Mouse (Mus musculus) adrenal gland, adult 8-10 months (tissue): ENCODE measurements around the gene Gatd1. TPM values are rescaled to one million over a fixed set of nuclear protein-coding genes. Genes with fewer than 3 reads are reported as not detected.
A peak's percentile ranks its signal among the peaks of the same experiment; 100 is the strongest.

ENCODE experiments used
- DNase-seq: peaks from one replicate; pipeline ENCODE4 v3.0.0; 2022
- total RNA-seq, 4 experiments: library from RNA; stranded (reverse); gene quantifications; 2 replicates each; pipeline ENCODE4 v1.2.4; 2022

Gene Gatd1
- total RNA-seq, 4 experiments from 2014 or later: 38.9 to 52.2 (median 47.6) TPM

GRCm38 (mm10) chr7:141388487-141389109 lies 25.3 kb downstream of the Gatd1 start:
- DNase-seq: no peak

- no peak for DNase-seq
These were observed 26.0 kb downstream of the Gatd1 start for GRCm38 (mm10) chr7:141387807-141388486.

GRCm38 (mm10) chr7:141381068-141381835 lies 32.7 kb downstream of the Gatd1 start:
- no peak for DNase-seq

GRCm38 (mm10) chr7:141379584-141379983 lies 34.4 kb downstream of the Gatd1 start:
- no peak for DNase-seq

DNA sequence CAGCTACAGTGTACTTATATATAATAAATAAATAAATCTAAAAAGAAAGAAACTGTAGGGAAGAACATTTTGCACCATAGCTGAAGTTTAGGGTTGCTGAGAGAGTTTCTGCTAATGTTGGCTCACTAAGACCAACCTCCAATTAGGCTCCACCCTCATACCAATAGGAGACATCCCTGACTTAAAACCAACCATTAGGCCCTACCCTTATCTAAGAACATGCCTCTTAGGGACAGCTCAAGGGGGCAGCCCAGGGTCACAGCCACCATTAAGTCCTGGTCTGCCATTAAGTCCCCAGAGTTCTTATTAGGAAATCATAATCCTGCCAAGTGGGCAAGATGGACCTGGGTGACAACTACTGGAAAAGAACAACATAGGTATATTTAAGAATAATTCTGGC lies 39.5 kb downstream of the Gatd1 start:
- DNase-seq: no peak

GRCm38 (mm10) chr7:141373611-141374010 lies 40.3 kb downstream of the Gatd1 start:
- DNase-seq: no peak

DNA sequence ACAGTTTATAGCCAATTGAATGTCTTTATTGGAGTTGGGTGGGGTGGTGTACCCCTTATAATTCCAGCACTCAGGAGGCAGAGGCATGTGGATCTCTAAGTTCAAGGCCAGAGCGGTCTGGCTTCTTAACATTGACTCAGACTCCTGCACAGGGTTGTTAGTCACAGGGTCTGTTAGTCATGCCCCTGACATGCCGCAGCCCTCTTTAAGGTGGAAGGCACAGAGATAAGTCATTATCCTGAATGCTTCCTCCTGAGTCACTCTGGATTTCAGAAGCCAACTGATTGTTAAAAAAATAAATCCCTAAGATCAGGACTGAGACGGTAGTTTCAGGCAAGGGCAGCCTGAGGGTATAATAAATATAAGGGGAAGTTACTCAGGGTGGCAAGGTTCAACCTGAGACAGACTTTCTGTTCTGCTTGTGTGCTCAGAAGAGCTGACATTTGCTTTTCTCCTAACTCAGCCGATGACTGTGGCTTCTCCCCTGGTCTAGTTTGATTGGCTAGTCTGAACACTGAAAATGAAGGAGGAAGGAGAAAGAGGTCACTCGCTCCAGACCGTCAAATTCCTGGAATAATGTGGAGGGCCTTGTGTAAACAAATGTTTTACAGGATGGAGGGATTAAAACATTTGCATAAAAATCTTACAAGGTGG lies 41.9 kb downstream of the Gatd1 start:
- peak; percentile 73 for DNase-seq

- DNase-seq: no peak
These were observed 44.0 kb downstream of the Gatd1 start for GRCm38 (mm10) chr7:141369918-141370317.

GRCm38 (mm10) chr7:141367358-141367757 lies 46.6 kb downstream of the Gatd1 start:
- no peak for DNase-seq

GRCm38 (mm10) chr7:141365049-141365445 lies 48.9 kb downstream of the Gatd1 start:
- no peak for DNase-seq

DNA sequence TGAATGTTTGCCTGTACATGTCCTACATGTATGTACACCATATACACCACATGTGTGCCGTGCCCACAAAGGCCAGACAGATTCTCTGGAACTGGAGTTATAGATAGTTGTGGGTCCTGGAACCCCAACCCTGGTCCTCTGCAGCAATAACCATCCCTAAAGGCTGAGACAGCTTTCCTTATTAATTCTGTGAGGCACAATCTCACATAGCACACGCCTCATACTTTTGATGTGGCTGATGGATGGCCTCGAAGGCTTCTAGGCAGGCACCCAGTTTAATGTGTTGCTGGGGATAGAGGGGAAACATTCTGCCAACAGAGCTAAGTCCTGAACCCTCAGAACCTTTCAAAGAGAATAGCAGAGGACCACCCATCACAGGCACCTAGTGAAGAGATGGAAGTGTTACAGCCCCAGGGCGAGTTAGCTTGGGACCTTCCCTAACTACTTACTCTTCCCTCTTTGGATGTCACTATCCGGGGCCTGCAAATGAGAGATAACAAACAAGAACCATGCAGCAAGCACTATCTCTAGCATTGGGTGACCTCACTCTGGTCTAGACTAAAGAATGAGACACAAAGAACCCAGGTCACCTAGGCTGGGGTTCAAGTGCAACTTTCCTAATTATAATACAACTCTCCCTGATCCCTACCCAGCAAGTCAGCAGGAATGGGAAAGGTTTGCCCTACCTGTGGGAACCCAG lies 49.4 kb downstream of the Gatd1 start:
- no peak for DNase-seq

GRCm38 (mm10) chr7:141363752-141364125 lies 50.2 kb downstream of the Gatd1 start:
- DNase-seq: no peak

GRCm38 (mm10) chr7:141363106-141363751 lies 50.7 kb downstream of the Gatd1 start:
- DNase-seq: no peak

DNA sequence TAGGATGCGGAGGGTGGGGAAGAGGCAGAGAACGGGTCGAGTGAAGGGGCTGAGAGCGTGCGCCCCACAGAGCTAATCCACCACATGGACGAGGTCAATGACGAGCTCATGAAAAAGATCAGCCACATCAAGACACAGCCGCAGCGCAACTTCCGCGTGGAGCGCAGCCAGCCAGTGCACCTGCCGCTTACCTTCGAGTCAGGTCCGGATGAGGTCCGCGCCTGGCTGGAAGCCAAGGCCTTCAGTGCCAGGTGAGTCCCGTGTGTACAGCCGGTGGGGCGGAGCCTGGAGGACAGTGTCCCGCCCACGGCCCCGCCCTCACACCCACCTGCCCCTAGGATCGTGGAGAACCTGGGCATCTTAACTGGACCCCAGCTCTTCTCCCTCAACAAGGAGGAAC lies 52.4 kb downstream of the Gatd1 start:
- DNase-seq: no peak

Other genes starting within 250 kb of the Gatd1 start
- 100 to 1,000 TPM; 339 to 382 (median 360) TPM for gene Rnh1, start 241.3 kb downstream of the Gatd1 start, total RNA-seq
- 100 to 1,000 TPM in 1 of 4 experiments, 10 to 100 TPM in 3; 80.0 to 105 (median 92.6) TPM for gene Hras, start 220.1 kb downstream of the Gatd1 start, total RNA-seq
- gene Lrrc56, start 220.0 kb downstream of the Gatd1 start, total RNA-seq: 10 to 100 TPM in 1 of 4 experiments, 1 to 10 TPM in 3; 6.6 to 12.1 (median 8.4) TPM
- under 1 TPM; 0.12 to 0.94 (median 0.66) TPM for gene Lmntd2, start 200.1 kb downstream of the Gatd1 start, total RNA-seq
- 1 to 10 TPM; 5.6 to 7.7 (median 6.3) TPM for gene Rassf7, start 198.3 kb downstream of the Gatd1 start, total RNA-seq
- gene Phrf1, start 185.4 kb downstream of the Gatd1 start, total RNA-seq: 10 to 100 TPM; 79.8 to 92.9 (median 84.3) TPM
- gene Irf7, start 147.7 kb downstream of the Gatd1 start, total RNA-seq: 10 to 100 TPM in 2 of 4 experiments, 1 to 10 TPM in 2; 7.0 to 10.7 (median 9.4) TPM
- 1 to 10 TPM; 2.3 to 5.5 (median 3.2) TPM for gene Cdhr5, start 137.3 kb downstream of the Gatd1 start, total RNA-seq
- under 1 TPM in 1 of 4 experiments, not detected in 3; 0.67 TPM for gene Sct, start 135.0 kb downstream of the Gatd1 start, total RNA-seq
- 1 to 10 TPM in 1 of 4 experiments, under 1 TPM in 1, not detected in 2; 0.40 to 1.3 TPM for gene Drd4, start 122.1 kb downstream of the Gatd1 start, total RNA-seq
- gene Deaf1, start 86.4 kb downstream of the Gatd1 start, total RNA-seq: 10 to 100 TPM; 27.1 to 47.4 (median 36.7) TPM
- gene Tmem80, start 86.4 kb downstream of the Gatd1 start, total RNA-seq: 10 to 100 TPM; 31.4 to 46.6 (median 34.8) TPM
- 1 to 10 TPM; 2.0 to 2.9 (median 2.3) TPM for gene Eps8l2, start 75.3 kb downstream of the Gatd1 start, total RNA-seq
- 100 to 1,000 TPM; 429 to 671 (median 576) TPM for gene Taldo1, start 21.9 kb downstream of the Gatd1 start, total RNA-seq
- 1 to 10 TPM; 1.5 to 2.6 (median 2.1) TPM for gene Cend1, start 15.4 kb upstream of the Gatd1 start, total RNA-seq
- 100 to 1,000 TPM in 3 of 4 experiments, 10 to 100 TPM in 1; 86.7 to 109 (median 104) TPM for gene Slc25a22, start 23.8 kb upstream of the Gatd1 start, total RNA-seq
- gene Pidd1, start 29.9 kb upstream of the Gatd1 start, total RNA-seq: 1 to 10 TPM; 1.0 to 2.3 (median 1.4) TPM
- gene Rplp2, start 33.2 kb upstream of the Gatd1 start, total RNA-seq: 1,000 to 10,000 TPM in 3 of 4 experiments, 100 to 1,000 TPM in 1; 998 to 1,129 (median 1,024) TPM
- gene Pnpla2, start 41.1 kb upstream of the Gatd1 start, total RNA-seq: 100 to 1,000 TPM; 256 to 532 (median 452) TPM
- gene Cracr2b, start 47.0 kb upstream of the Gatd1 start, total RNA-seq: 10 to 100 TPM; 11.7 to 21.1 (median 18.7) TPM
- gene Cd151, start 53.3 kb upstream of the Gatd1 start, total RNA-seq: 100 to 1,000 TPM; 323 to 455 (median 409) TPM
- gene Polr2l, start 61.0 kb upstream of the Gatd1 start, total RNA-seq: 100 to 1,000 TPM in 3 of 4 experiments, 10 to 100 TPM in 1; 99.4 to 147 (median 129) TPM
- gene Tspan4, start 61.1 kb upstream of the Gatd1 start, total RNA-seq: 100 to 1,000 TPM in 2 of 4 experiments, 10 to 100 TPM in 2; 89.1 to 191 (median 124) TPM
- gene Chid1, start 125.7 kb upstream of the Gatd1 start, total RNA-seq: 10 to 100 TPM; 57.5 to 69.9 (median 62.5) TPM
- gene Ap2a2, start 148.0 kb upstream of the Gatd1 start, total RNA-seq: 10 to 100 TPM; 54.9 to 79.7 (median 66.5) TPM
- not detected for gene Muc6, start 241.2 kb upstream of the Gatd1 start, total RNA-seq